Mouse (Mus musculus) heart, adult 9 months (tissue): ENCODE results near the gene Rsad2.

Experiments
- DNase-seq, 2 experiments: peaks; one replicate each; pipeline ENCODE4 v3.0.0; 2022; ENCODE audit warnings: low spot score in 2 of 2

Gene Rsad2

DNA sequence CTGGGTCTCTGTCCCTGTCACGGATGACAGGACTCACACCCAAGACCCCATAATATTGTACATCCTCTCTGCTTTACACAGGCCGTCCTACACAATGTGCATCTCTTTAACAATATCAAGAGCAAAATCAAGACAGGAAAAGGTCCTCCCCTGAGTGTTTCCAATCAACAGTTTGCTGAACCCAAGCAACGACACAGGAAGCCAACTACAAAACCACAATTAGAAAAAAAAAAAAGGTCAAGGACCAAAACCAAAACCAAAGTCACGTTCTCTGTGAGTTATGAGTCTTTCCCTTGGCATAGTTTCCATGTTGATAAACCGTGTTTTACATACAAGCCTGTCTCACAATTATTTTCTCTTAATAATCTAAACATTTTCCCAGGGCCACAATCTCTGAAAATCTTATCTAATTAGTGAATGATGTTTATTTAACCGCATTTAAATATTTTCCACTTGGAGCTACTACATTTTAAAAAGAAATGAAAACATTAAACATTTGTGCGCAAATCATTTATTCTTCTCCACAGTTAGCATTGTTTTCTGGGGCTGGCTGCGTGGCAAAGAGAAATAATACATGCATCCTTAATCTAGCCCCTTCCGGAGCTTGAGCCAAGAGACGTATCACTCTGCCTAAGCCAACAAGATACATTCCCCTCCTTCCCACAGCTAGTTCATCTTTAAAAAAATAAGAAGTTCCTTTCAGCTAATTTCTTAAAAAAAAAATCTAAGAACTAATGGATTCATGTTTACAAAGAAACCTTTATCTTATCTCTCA lies 54.4 kb downstream of the Rsad2 start:
- DNase-seq = peak; percentile 43 to 69

DNA sequence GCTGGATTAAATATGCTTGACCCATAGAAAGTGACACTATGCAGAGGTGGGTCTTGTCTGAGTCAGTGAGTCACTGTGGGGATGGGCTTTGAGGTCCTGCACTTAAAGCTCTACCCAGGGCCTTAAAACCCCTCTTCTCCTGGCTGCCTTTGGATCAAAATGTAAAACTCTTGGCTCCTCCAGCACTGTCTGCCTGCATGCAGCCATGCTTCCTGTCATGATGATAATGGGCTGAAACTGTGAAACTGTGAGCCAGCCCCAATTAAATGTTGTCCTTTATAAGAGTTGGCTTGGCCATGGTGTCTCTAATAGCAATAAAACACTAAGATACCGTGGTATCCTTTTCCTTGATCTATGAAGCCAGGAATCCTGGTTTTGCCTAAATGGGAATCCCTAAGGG lies 55.0 kb downstream of the Rsad2 start:
- no peak for DNase-seq

GRCm38 (mm10) chr12:26400762-26401161 lies 55.5 kb downstream of the Rsad2 start:
- DNase-seq = no peak

GRCm38 (mm10) chr12:26399391-26399790 lies 56.9 kb downstream of the Rsad2 start:
- DNase-seq = no peak

DNA sequence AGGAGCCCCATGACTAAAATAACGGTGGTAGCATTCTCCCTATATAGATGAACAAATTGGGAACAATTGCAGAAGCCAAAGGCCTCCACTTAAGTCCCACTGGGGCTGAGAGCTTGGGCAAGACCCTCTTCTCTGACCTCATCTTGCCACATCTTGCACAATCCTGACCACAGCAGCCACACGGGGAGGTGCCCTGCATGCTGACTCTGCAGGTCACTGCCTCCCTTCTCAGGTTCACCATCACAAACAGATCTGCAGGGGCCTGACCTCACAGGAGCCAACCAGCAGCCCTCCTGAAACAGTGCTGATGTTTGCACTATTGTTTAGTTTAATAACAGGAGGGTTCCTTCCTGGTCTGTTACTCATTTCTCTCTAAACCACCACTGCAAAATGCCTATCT lies 57.7 kb downstream of the Rsad2 start:
- DNase-seq = no peak

DNA sequence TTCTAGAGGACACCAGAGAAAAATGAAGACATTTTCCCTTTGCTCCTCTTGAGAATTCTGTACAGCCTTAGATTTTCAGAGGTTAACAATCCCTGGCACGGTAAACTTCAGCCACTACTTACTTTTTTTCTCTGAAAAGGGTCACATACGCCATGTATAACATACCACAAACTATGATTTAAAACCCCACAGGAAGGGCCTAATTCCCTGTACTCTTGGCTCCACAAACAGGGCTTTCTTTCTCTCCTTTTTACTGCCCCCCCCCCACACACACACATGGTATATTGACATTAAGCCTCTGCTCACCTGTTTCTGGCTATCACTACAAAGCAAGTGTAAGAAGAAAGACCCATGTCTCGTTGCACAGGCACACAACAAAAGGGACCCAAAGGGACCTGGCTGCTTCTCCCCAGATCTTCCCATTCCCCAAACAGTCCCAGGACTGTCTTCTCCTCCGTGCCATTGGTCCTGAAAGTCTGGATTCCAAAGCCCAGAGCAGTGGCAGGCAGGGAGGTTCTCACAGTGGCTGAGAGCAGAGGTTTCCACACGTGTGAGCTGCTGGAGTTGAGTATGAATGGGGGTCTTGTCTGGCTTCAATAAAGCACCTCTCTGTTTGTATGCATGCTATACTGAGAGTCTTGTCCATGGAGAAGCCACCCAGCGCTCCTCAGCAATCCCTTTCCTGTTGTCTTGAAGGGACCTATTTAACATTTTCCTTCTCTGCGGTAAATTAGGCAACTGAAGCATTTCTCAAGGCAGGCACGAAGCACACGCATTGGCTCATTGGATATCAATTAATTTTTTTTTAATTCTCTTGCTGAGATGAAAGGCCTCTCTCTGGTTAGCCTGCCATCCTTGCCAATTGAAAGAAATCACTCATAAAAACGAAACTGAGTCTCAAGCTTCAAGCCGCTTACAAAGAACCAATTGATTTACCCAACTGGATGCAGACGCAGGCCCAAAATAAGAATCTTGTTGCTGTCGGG lies 61.5 kb downstream of the Rsad2 start:
- no peak for DNase-seq

- DNase-seq = no peak
Observed at GRCm38 (mm10) chr12:26393291-26393690, 63.0 kb downstream of the Rsad2 start.
